Mouse (Mus musculus): ENCODE results near the gene Trim54. TPM values are rescaled to one million over a fixed set of nuclear protein-coding genes. Genes with fewer than 3 reads are reported as not detected.

Trim54 gene
- total and polyA plus RNA-seq, 3 experiments: not detected

DNA sequence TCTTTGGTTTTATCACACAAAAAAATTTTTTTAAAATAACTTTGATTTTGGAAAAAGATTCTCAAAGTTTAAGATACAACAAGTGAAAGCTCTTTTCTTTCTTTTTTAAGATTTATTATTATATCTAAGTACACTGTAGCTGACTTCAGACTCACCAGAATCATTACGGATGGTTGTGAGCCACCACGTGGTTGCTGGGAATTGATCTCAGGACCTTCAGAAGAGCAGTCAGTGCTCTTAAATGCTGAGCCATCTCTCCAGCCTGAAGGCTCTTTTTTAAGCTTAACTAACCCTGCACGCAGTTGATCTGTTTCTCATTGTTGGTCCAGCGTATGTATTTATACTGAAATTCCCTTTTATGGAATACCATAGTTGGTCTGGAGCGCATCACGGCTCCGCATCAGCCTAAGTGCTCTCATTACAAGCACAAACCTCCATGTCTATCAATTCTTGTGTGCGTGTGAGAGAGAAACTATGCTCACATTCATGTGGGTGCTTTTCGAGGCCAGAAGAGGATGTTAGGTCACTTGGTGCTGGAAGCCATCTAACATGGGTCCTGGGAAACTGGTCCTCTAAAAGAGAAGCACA lies 64.8 kb downstream of the Trim54 start:
- Histone ChIP-seq H3K27ac (ENCODE audit: control insufficient read depth, low read depth, low read length) (no peak overlapping the region), H3K4me3 (ENCODE audit: control insufficient read depth in 1 of 2, insufficient read depth in 1 of 2, low read depth in 2 of 2, low read length in 2 of 2) (peak overlapping the region in 1 of 2 experiments; percentile 85; a peak in 2 of 4 replicates), H3K27me3 (ENCODE audit: control insufficient read depth in 1 of 2, insufficient read depth in 2 of 2, low read length in 2 of 2) (no peaks in the 10 kb centered on the region), H3K79me2 (ENCODE audit: control insufficient read depth, insufficient read depth, low read length, poor library complexity) (peaks cover 33% of the 10 kb centered on the region), H3K36me3 (ENCODE audit: control insufficient read depth in 1 of 2, insufficient read depth in 2 of 2, low read length in 2 of 2) (peaks cover 2 to 38% of the 10 kb centered on the region in 2 experiments; a peak in 3 of 4 replicates), H3K9ac (ENCODE audit: control insufficient read depth, low read depth, low read length, poor library complexity, severe bottlenecking) (no peak overlapping the region; the same call in 1 of the 2 replicates), H3K9me3 (replicated peaks; ENCODE audit: insufficient read depth, low read length) (no peaks in the 10 kb centered on the region), H3K4me1 (ENCODE audit: control insufficient read depth in 1 of 2, insufficient read depth in 2 of 2, low read length in 2 of 2) (peaks cover 19 to 27% of the 10 kb centered on the region in 2 experiments)
- DNase-seq (ENCODE audit: low read depth, low spot score): no peak
- no peak for TF ChIP-seq POLR2A (IDR thresholded peaks at IDR 0.05; ENCODE audit: control insufficient read depth in 1 of 2, insufficient read depth in 1 of 2, low read depth in 1 of 2, low read length in 2 of 2, poor library complexity in 1 of 2)
- no peak for TF ChIP-seq GABPA (IDR thresholded peaks at IDR 0.05; ENCODE audit: low read depth, low read length)
- TF ChIP-seq SIN3A (IDR thresholded peaks at IDR 0.05; ENCODE audit: low read length): no peak
- no peak for TF ChIP-seq TAL1 (IDR thresholded peaks at IDR 0.05; ENCODE audit: low read length)
- no peak for TF ChIP-seq ZMIZ1 (IDR thresholded peaks at IDR 0.05; ENCODE audit: low read depth, low read length)
- TF ChIP-seq NRF1 (IDR thresholded peaks at IDR 0.05; ENCODE audit: insufficient read depth, low read depth, low read length, poor library complexity, severe bottlenecking): no peak
- TF ChIP-seq BHLHE40 (IDR thresholded peaks at IDR 0.05; ENCODE audit: borderline replicate concordance, low read depth, low read length): no peak
- no peak for TF ChIP-seq USF2 (IDR thresholded peaks at IDR 0.05; ENCODE audit: borderline replicate concordance in 1 of 2, insufficient read depth in 1 of 2, low read depth in 1 of 2, low read length in 2 of 2)
- no peak for TF ChIP-seq CHD2 (IDR thresholded peaks at IDR 0.05; ENCODE audit: low read length)
- no peak for TF ChIP-seq MEF2A (IDR thresholded peaks at IDR 0.05; ENCODE audit: extremely low read depth, insufficient replicate concordance, low read depth, low read length, poor library complexity, severe bottlenecking)
- TF ChIP-seq ELF1 (IDR thresholded peaks at IDR 0.05; ENCODE audit: low read depth, low read length): no peak
- no peak for TF ChIP-seq JUND (IDR thresholded peaks at IDR 0.05; ENCODE audit: low read depth, low read length)
- TF ChIP-seq CHD1 (IDR thresholded peaks at IDR 0.05; ENCODE audit: low read depth, low read length): no peak
- no peak for TF ChIP-seq NELFE (IDR thresholded peaks at IDR 0.05; ENCODE audit: low read depth, low read length)

- Histone ChIP-seq H3K9ac (ENCODE audit: control insufficient read depth, low read depth, low read length, poor library complexity, severe bottlenecking) (no peak overlapping the region), H3K36me3 (ENCODE audit: control insufficient read depth in 1 of 2, insufficient read depth in 2 of 2, low read length in 2 of 2) (peaks cover 5 to 28% of the 10 kb centered on the region in 2 experiments), H3K79me2 (ENCODE audit: control insufficient read depth, insufficient read depth, low read length, poor library complexity) (peaks cover 15% of the 10 kb centered on the region), H3K4me3 (ENCODE audit: control insufficient read depth in 1 of 2, insufficient read depth in 1 of 2, low read depth in 2 of 2, low read length in 2 of 2) (0 out of 4 replicates have a peak overlapping the region, but pooled peaks of 1 of the 2 experiments have one; percentile 12), H3K9me3 (replicated peaks; ENCODE audit: insufficient read depth, low read length) (no peaks in the 10 kb centered on the region), H3K27ac (ENCODE audit: control insufficient read depth, low read depth, low read length) (no peak overlapping the region), H3K27me3 (ENCODE audit: control insufficient read depth in 1 of 2, insufficient read depth in 2 of 2, low read length in 2 of 2) (no peaks in the 10 kb centered on the region), H3K4me1 (ENCODE audit: control insufficient read depth in 1 of 2, insufficient read depth in 2 of 2, low read length in 2 of 2) (peaks cover 16 to 23% of the 10 kb centered on the region in 2 experiments)
- DNase-seq (ENCODE audit: low read depth, low spot score): peak; percentile 75
- peak; percentile 25; the same call in 1 of the 2 replicates for TF ChIP-seq HCFC1 (IDR thresholded peaks at IDR 0.05; ENCODE audit: low read depth, low read length)
- no peak for TF ChIP-seq E2F4 (IDR thresholded peaks at IDR 0.05; ENCODE audit: borderline replicate concordance, low read depth, low read length)
- peak; percentile 69 for TF ChIP-seq ETS1 (IDR thresholded peaks at IDR 0.05; ENCODE audit: low read depth, low read length)
- no peak for TF ChIP-seq KAT2A (conservative IDR thresholded peaks at IDR 0.05; ENCODE audit: low read depth, low read length)
- TF ChIP-seq TCF12 (IDR thresholded peaks at IDR 0.05; ENCODE audit: low read depth, low read length): peak; percentile 84
- TF ChIP-seq SIN3A (IDR thresholded peaks at IDR 0.05; ENCODE audit: low read length): peak; percentile 58
- no peak for TF ChIP-seq POLR2A (IDR thresholded peaks at IDR 0.05; ENCODE audit: control insufficient read depth in 1 of 2, insufficient read depth in 1 of 2, low read depth in 1 of 2, low read length in 2 of 2, poor library complexity in 1 of 2)
- TF ChIP-seq USF1 (IDR thresholded peaks at IDR 0.05; ENCODE audit: low read depth, low read length): no peak; the same call in 1 of the 2 replicates
- TF ChIP-seq MAFK (IDR thresholded peaks at IDR 0.05; ENCODE audit: borderline replicate concordance, low read depth, low read length): 0 out of 2 replicates have a peak, but pooled peaks have one; percentile 23
- TF ChIP-seq JUND (IDR thresholded peaks at IDR 0.05; ENCODE audit: low read depth, low read length): no peak
- peak; percentile 89 for TF ChIP-seq ZNF384 (IDR thresholded peaks at IDR 0.05; ENCODE audit: low read depth, low read length)
- TF ChIP-seq POLR2AphosphoS5 (IDR thresholded peaks at IDR 0.05; ENCODE audit: borderline replicate concordance, low read depth, low read length): no peak
- TF ChIP-seq TAL1 (IDR thresholded peaks at IDR 0.05; ENCODE audit: low read length): peak; percentile 59
- peak; percentile 78 for TF ChIP-seq GATA1 (IDR thresholded peaks at IDR 0.05; ENCODE audit: low read depth, low read length)
- no peak for TF ChIP-seq MAZ (IDR thresholded peaks at IDR 0.05; ENCODE audit: low read depth, low read length)
- TF ChIP-seq UBTF (IDR thresholded peaks at IDR 0.05; ENCODE audit: borderline replicate concordance, insufficient read depth, low read depth, low read length): no peak
- TF ChIP-seq MXI1 (IDR thresholded peaks at IDR 0.05; ENCODE audit: low read depth, low read length): no peak; the same call in 1 of the 2 replicates
- no peak for TF ChIP-seq POLR2AphosphoS2 (IDR thresholded peaks at IDR 0.05; ENCODE audit: low read length)
- TF ChIP-seq EP300 (IDR thresholded peaks at IDR 0.05; ENCODE audit: low read depth in 1 of 2, low read length in 2 of 2): peak; percentile 61 to 74
These were observed 67.2 kb downstream of the Trim54 start for GRCm38 (mm10) chr5:31183678-31184077.
